Mouse (Mus musculus) lung, postnatal 25 days (tissue): ENCODE results near the gene Fry.

ENCODE experiments used
- DNase-seq: peaks from one replicate; pipeline ENCODE4 v3.0.0; 2022; ENCODE audit warnings: low spot score

The Fry gene

DNA sequence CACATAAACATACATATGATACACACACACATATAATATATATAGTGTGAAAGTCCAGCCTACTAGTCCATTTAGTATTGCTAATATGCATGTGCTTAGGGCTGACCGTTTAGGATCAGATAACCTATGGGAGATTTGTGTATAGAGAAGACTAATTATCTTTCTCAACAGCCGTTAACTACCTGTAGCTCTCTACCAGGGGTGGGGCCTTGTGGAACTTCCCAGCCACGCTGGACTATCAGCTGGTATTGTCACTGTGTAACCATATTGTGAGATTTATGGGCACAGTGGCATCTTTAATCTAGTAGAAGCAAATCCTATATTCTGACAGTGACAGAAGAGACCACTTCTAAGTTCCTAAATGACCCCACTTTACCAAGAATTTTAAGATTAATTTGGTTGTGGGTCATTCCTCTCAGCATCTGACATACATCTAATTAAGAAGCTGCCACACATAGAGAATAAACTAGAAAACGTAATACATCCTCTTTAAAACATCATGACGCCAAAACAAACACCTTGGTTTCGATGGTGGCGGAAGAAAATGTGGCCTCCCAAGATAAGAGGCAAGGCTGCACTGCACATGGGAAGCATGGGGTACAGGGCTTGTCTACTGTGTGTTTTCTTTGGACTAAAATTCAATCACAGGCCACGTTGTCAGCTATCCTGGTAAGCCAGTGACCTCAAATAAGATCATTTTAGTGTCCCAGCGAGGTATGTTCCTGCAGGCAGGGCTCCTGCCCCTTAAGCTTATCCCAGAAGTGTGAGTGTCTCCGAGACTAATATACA is 271.3 kb downstream of the Fry start:
- DNase-seq: no peak

DNA sequence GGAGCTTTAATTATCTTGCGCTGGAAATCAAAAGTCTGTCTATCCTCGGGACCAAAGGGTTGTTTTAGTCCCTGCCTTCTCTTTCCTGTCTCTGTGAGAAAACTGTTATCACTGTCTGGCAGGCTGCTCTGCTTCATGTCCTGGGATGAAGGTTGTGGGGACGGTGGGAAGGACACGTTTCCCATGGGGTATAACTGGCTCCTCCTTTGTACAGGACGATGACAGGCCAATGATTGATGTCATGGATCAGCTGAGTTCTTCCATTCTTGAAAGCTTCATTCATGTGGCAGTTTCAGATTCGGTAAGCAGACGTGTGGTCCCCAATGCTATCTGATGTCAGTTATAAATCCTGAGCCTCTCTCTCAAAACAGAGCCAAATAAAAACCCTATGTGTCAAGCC is 272.0 kb downstream of the Fry start:
- no peak for DNase-seq

DNA sequence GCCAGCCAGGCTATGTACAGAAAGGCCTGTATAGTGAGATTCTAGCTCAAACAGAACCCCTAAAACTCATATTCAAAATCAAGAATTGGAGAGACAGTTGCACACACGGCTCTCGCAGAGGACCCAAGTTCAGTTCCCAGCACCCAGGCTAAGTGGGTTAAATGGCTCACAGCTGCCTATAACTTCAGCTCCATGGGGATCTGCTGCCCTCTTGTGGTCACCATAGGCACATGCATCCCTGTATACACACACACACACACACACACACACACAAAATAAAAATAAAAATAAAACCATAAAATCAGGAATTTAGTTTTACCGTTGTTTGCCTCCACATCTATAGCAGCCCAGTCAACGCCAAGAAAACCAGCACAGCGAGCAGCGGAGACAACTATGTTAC is 276.2 kb downstream of the Fry start:
- no peak for DNase-seq

DNA sequence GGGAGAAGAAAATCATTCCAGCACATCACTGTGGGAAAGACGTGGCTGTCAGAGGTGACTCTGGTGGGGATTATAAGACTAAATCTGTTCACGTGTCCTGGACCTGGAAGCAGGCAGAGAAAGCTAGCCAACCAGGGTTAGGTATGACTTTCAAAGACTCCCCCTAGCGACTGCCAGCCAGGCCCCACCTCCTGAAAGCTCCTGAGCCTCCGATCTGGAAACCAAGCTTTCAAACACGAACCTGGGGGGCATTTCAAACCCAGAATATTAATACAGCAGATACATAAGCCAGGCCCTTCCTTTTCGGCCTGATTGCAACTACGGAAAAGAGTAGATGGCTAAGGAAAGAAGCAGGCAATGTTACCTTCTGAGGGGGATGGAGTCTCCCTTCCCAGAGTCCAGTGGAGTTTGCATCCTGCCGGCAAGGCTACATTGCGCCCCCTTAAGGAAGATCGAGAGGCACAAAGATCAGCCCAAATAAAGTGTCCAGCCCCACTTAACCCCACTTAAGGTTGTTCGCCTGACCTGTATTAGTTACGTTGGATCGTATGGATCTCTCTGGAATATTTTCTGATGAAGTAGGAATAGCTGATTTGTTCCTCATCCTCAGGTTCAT is 284.5 kb downstream of the Fry start:
- no peak for DNase-seq

DNA sequence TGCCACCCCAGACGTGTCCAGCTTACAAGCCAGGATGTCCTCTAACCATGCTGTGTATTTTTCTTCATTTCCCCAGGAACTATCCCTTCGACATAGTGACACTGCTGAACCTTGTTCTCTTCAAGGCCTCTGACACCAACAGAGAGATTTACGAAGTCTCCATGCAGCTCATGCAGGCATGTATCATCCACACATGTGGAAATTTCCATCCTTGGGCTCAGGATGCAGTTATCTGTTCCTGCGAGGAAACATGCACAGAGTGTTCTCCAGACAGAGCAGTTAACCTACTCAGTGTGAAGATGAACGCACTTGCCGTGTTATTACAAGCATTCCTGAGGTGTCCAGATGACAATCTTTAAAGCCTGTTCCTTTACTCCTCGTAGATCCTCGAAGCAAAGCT is 286.4 kb downstream of the Fry start:
- DNase-seq: no peak

DNA sequence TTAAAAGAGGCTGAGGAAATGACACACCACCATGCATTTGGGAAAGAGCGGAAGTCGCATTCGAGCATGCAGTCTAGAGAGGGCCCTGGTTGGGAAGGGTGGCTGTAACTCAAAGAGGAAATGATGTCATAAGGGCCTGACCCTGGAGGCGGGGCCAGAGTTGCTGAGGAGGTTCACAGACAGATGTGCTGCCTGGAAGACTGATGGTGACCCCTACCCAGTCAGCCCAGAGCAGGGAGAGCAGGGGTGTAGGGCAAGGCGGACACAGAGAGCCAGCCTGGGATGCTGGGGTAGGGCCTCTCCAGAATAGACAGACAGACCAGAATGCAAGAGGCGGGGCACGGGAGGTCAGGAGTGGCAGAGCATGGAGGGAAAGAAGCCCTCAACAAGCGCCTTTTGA is 290.5 kb downstream of the Fry start:
- no peak for DNase-seq

DNA sequence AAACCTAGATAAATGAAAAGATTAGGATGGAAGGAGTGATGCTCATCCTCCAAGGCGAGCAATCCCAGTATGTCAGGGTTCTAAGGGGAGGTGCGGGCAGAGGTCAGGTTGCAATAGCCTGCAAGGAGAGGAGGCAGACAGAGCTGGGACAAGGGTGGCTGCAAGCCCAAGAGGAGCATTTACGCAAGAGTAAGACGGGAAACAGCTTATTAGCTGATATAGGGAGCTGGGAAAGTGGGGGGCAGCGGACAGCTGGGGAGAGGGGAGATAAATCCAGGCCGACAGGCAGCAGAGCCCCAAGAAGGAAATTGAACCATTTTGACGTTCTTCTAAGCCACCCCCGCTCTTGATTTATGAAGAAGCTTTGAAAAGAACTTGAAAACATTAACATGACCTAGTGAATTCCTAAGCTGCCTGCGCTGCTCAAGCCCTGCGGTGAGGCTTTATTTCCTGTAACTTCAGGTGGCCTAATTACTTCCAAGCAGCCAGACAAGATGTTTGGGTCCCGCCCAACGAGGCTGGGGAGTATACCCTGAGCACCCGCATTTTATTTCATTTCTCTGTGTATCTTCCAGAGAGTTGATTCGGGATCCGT is 291.1 kb downstream of the Fry start:
- DNase-seq: no peak

DNA sequence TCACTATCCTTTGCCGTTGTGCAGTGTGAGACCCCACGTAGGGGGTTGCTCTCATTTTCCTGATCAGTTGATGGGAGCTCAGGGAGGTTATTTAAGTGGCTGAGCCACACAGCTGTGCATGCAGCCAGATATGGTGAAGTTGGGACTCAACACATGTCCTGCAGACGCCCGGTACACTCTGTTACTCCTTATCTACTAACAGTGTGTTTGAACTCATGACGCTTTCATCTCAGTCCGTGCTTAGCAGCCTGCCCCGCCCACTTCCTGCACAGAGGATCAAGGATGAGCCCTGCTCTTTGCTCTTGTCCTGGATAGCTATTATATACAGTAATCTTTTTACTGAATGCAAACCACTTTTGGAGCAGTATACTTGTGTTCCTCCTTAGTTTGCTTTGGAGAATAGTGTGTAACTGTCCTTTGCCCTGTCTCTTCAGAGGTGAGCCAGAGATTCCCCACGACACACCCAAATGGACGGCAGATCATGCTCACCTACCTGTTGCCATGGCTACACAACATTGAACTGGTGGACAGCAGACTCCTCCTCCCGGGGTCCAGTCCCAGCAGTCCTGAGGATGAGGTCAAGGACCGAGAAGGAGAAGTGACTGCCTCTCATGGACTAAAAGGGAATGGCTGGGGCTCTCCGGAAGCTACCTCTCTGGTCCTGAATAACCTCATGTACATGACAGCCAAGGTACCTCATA is 294.5 kb downstream of the Fry start:
- no peak for DNase-seq

DNA sequence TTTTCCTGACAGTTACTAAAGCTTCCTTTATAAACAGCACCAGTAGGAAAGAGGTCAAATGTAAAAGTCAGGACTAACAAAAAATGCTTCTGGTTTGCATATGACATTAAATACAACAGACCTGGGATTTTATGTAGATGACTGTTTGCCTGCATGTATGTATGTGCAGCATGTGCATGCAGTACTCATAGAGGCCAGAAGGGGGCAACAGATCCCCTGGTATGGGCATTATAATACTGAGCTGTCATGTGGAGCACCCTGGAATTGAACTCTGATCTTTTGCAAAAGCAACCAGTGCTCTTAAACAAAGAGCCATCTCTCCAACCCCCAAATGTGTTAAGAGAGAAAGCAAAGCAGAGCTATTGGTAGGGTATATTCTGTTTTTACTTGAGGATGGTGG is 296.4 kb downstream of the Fry start:
- DNase-seq: no peak

DNA sequence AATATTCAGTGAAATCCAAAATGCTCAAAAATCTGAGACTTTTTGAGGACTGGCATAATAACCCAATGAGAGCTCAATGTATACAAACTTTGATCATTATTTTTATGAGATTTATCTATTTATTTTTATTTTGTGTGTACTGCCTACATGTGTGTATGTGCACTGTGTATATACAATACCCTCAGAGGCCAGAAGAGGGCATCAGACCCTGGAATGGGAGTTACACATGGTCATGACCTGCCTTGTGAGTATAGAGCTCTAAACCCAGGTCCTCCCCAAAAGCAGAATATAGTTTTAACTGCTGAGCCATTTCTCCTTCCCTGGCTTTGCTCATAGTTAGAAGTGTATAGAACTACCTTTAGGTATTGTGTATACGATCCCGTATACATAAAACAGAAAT is 298.8 kb downstream of the Fry start:
- no peak for DNase-seq

DNA sequence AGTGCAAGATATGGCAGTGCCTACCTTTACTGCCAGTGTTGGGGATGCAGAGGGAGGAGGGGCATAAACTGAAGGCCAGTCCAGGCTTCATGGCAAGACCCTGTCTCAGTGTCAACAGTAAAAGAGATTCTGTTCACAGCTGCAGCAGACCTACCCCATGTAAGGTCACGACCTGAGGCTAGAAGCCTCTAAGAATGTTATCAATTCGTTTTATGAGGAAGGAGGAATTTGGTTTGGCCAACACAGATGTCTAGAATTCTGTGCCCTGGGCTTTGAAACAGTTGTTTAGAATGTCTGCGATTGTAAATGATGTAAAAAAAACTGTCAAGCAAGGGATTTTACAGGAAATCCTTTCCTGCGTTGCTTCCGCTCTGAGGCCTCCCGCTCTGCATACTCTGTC is 299.6 kb downstream of the Fry start:
- no peak for DNase-seq

DNA sequence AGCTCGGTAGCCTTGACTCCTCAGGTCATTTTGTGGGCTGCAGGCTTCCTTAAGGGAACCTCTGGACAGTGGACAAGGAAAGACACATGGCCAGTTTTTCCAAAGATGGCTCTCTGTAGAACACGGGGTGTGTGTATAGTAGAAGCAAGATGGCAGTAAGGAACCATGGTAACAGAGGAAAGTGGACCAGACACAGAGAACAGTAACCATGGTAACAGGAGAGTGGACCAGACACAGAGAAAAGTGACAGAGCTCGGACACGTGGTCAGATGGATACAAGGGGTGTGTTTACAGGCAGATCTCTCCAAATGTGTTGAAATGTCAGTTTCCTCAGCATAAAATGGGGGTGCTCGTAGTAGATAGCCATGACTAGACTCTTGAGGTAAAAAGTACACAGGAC is 306.6 kb downstream of the Fry start:
- DNase-seq: no peak

DNA sequence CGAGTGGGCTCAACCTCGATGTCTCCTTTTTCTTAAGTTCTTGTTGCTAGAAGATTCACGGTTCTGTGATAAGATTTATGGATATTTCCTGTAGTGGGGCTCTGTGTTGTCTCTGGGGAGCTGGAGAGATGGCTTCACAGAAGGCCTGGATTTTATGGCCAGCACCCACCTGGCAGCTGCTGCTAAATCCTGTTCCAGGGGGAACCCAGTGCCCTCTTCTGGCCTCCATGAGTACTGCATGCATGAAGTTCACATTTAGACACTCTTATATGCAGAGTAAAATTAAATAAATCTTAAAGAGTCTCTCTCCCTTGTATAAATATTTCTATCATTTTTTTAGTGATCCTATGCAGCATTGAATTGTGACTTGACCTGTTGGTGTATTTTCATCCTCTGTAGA is 308.1 kb downstream of the Fry start:
- DNase-seq: no peak

DNA sequence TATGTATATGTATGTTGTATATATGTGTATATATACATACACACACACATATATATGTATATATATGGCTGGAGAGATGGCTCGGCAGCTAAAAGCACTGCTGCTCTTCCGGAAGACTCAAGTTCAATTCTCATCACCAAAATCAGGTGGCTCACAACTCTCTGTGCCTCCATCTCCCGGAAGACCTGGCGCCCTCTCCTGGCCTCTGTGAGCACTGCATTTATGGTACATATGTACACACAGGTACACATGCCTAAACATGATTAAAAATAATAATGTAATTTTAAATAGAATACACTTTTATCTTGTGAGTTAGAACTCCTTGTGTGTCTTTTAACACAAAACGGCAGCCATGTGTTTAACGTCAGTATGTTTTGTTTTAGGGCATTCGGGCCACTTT is 312.8 kb downstream of the Fry start:
- DNase-seq: no peak

DNA sequence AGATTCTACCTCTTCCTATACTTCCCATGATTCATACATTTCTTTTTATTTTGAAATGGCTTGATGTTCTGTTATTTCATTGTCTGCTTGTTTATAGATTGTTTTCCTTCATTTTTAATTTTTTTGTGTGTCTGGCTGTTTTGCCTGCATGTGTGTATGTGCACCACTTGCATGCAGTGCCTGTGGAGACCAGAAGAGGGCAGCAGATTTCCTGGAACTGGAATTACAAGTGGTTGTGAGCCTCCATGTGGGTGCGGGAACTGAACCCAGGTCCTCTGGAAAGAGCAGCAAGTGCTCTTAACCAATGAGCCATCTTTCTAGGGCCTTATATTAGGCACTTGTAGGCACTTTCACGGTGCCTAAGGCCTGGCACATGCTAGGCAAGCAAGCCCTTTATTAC is 314.5 kb downstream of the Fry start:
- no peak for DNase-seq

DNA sequence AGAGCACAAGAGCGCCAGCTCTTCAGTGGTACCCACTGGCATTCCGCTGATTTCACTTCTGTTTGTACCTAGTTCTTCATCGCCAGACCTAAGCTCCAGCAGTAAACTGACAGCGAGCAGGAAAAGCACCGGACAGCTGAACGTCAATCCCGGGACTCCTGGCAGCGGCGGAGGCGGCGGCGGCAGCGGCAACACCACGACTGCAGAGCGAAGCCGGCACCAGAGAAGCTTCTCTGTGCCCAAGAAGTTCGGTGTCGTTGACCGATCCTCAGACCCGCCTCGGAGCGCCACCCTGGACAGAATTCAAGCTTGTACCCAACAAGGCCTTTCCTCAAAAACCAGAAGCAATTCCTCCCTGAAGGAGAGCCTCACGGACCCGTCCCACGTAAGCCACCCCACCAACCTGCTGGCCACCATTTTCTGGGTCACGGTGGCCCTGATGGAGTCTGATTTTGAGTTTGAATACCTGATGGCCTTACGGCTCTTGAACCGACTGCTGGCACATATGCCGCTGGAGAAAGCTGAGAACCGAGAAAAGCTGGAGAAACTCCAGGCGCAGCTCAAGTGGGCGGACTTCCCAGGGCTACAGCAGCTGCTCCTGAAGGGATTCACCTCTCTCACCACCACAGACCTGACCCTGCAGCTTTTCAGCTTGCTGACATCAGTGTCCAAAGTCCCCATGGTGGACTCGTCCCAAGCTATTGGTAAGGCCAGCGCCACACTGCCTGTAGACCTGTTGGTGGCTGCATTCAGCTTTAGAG is 318.4 kb downstream of the Fry start:
- no peak for DNase-seq

DNA sequence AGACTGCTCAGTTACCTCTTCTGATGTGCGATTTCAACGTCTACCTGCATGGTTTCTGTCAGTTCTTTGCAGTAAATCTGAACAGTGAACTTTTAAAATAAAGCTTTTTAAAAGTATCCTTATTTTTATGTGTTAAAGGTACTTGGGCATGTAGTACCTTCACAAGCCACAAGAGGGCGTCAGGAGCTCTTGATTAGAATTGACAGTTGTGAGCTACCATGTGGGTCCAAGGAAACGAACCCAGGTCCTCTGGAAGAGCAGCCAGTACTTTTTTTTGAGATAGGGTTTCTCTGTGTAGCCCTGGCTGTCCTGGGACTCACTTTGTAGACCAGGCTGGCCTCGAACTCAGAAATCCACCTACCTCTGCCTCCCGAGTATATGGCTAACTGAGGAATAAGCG is 323.2 kb downstream of the Fry start:
- DNase-seq: no peak

DNA sequence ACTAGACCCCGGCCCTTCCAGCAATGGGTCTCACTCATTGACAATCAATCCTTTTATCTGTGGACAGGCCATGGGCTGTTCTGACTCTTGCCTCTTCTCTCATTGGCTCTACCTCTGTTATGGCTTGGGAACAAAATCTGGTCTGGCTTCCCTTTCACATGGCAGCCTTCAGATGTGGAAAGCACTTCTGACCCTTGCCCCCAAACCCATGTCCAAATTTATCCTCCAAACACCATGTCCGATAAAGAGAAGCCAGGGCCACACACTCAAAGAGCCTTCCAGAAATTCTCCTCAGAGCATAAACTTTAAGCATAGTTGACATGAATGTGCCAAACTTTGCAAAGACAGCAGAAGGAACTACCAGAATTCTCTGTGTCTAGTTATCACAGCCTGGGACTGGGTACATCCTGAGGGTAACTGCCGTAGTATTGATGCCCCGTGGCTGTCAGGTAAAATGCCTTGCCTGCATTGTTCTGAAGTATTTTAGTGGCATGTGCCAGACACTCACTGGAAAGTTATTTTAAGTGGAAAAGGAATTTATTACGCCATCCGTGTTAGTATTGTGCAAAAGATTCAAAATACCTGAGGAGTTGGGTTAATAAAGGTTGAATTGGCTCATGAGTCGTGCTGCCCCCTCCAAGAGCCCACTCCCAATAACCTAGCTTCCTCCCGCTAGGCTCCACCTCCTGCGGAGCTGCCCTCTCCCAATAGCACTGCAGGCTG is 333.0 kb downstream of the Fry start:
- DNase-seq: peak; percentile 57

DNA sequence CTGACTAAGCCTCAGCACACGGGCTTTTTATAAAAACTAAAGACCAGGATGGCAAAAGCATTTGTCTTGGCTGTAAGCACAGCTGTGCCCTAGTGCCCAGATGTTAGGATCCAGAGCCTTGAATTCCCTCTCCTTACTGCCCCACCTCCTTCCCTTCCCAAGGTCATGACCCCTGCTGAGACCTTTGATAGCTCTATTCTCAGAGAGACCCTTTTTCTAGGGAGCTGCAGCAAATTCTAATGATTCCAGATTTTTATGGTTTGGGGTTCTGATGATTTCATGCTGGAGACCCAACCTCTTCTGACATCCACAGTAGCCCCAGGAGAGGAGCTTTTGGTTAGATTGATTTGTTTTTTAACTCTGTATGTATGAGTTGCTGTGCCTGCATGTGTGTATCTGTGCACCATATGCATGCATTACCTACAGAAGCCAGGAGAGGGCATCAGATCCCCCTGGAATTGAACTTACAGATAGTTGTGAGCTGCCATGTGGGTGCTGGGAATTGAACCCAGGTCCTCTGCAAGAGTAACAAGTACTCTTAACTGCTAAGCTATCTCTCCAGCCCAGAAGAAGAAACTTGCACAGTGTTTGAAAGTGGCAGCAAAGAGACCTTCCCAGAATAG is 333.7 kb downstream of the Fry start:
- DNase-seq: no peak

DNA sequence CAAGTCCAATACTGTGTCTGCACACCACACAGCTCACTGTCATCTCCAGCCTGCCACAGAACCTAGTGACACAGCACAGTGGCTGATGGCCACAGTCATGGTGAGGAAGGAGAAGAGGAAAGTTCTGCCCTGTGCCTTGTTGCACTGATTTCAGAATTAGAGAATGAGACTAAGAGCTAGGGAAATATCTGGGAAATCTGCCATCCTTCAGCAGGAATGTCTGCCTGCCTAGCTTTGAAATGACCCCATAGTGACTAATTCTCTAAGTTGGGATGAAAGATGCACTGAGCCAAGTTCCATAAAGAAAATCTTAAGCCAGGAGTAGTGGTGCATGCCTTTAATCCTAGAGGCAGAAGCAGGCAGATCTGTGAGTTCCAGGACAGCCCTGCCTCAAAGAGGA is 334.2 kb downstream of the Fry start:
- DNase-seq: no peak

DNA sequence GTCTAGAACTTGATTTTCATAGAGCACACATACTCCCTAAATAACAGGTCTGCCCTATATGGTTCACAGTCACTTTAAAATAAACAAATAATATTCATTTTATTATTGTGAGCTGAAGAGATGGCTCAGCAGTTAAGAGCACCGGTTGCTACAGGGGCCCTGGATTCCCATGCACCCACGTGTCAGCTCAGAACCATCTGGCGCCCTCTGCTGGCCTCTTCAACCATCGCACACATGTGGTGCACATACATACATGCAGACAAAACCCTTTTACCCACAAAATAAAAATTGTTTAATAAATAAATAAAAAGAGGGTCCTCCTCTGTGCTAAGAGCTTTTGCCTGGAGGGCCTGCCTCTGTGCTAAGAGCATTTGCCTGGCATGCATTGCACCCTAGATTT is 335.0 kb downstream of the Fry start:
- DNase-seq: no peak
